1 mouse cellular context compared by ENCODE assay signal in genomic region chr15:94543409-94544051, GRCm38 (mm10).
TF ChIP-seq lines count a peak whose summit lies in the region.

Gene Pus7l (minus strand): TSS chr15:94543547.
Gene Irak4 (plus strand): TSS chr15:94543643.

TF ChIP-seq in CH12.LX, 34 proteins besides CTCF, POLR2A, EP300 and RAD21 (continued from another document):
- TF ChIP-seq UBTF (IDR thresholded peaks at IDR 0.05; ENCODE audit: low read depth, low read length) (0 out of 2 replicates have a peak, but pooled peaks have one; percentile 55), TBP (conservative IDR thresholded peaks at IDR 0.05; ENCODE audit: low read depth, low read length) (0 out of 2 replicates have a peak, but pooled peaks have one; percentile 29), POLR2AphosphoS2 (IDR thresholded peaks at IDR 0.05; ENCODE audit: low read depth, low read length) (no peak; the same call in 1 of the 2 replicates), IRF4 (IDR thresholded peaks at IDR 0.05; ENCODE audit: low read depth, low read length) (no peak), NELFE (IDR thresholded peaks at IDR 0.05; ENCODE audit: low read depth, low read length) (peak; percentile 93), SMC3 (IDR thresholded peaks at IDR 0.05; ENCODE audit: low read depth, low read length) (no peak), MYC (IDR thresholded peaks at IDR 0.05; ENCODE audit: low read depth, low read length) (no peak)
